Mouse (Mus musculus): ENCODE data around the gene Fam169a. TPM values are rescaled to one million over a fixed set of nuclear protein-coding genes. Genes with fewer than 3 reads are reported as not detected.

Gene Fam169a
- polyA plus RNA-seq, 1 experiment from 2014 or later, result 0.70 TPM

DNA sequence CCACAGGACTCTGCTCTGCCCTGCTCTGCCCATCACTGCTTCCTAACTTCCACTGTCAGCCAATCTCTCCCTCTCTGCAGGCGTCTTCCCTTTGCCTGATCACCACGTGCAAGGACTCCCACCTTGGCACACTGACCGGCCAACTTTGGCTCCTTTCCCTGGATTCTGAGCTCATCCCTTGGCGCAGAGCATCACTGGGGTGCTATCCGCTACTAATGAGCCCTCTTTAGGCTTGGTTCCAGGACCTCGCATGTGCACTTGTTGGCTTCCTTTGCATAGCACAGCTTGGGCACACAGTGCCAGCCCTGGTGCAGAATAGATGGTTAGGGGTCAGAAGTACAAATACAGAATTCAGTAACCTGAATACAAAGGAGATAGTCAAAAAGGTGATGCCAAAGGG lies 15.9 kb upstream of the Fam169a start:
- Histone ChIP-seq H3K36me3 (ENCODE audit: control insufficient read depth, insufficient read depth, low read length) (no peaks in the 10 kb centered on the region), H3K27me3 (ENCODE audit: control insufficient read depth, insufficient read depth, low read length) (no peaks in the 10 kb centered on the region), H3K4me1 (replicated peaks; ENCODE audit: control insufficient read depth, insufficient read depth) (no peaks in the 10 kb centered on the region), H3K9ac (ENCODE audit: low read length) (no peak overlapping the region), H3K4me2 (replicated peaks; ENCODE audit: low read depth) (no peak overlapping the region), H3K9me3 (ENCODE audit: control insufficient read depth, low read length) (no peaks in the 10 kb centered on the region), H3K4me3 (ENCODE audit: low read depth, low read length) (no peak overlapping the region), H3K27ac (replicated peaks) (no peak overlapping the region)
- WGBS, result 69% methylated on average over 6 of the region's 6 CpGs
- no peak for DNase-seq (ENCODE audit: low spot score)
- ATAC-seq (ENCODE audit: low FRiP score, low TSS enrichment), result no peak
- TF ChIP-seq CTCF (IDR thresholded peaks at IDR 0.05; ENCODE audit: low read depth) (no peak), EP300 (optimal IDR thresholded peaks at IDR 0.05) (no peak)

DNA sequence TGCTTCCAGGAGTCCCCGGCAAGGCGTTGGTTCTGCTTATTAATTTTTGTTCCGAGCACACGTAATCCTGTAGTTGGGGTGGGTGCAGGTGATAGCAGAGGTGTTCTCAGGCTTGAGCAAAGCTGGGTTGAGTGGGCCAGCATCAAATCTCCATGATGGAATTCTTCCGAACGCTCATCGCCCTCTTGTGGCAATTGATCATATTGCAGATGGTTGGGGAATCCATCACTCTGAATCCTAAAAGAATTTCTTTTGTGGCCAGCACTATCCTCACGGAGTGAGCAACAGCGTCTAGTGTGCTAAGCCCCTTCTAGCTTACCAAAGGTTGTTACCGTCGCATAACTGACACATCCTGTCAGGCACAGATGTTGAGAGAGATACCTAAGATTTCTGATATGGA lies 14.4 kb upstream of the Fam169a start:
- Histone ChIP-seq H3K9ac (ENCODE audit: low read length) (no peak overlapping the region), H3K4me1 (replicated peaks; ENCODE audit: control insufficient read depth, insufficient read depth) (no peaks in the 10 kb centered on the region), H3K27me3 (ENCODE audit: control insufficient read depth, insufficient read depth, low read length) (no peaks in the 10 kb centered on the region), H3K9me3 (ENCODE audit: control insufficient read depth, low read length) (no peaks in the 10 kb centered on the region), H3K36me3 (ENCODE audit: control insufficient read depth, insufficient read depth, low read length) (no peaks in the 10 kb centered on the region), H3K4me3 (ENCODE audit: low read depth, low read length) (no peak overlapping the region), H3K27ac (replicated peaks) (no peak overlapping the region), H3K4me2 (replicated peaks; ENCODE audit: low read depth) (no peak overlapping the region)
- ATAC-seq (ENCODE audit: low FRiP score, low TSS enrichment), result no peak
- peak; percentile 63 for DNase-seq (ENCODE audit: low spot score)
- 14% methylated on average over 11 of the region's 11 CpGs for WGBS
- TF ChIP-seq EP300 (optimal IDR thresholded peaks at IDR 0.05) (no peak), CTCF (IDR thresholded peaks at IDR 0.05; ENCODE audit: low read depth) (peak; percentile 94)

DNA sequence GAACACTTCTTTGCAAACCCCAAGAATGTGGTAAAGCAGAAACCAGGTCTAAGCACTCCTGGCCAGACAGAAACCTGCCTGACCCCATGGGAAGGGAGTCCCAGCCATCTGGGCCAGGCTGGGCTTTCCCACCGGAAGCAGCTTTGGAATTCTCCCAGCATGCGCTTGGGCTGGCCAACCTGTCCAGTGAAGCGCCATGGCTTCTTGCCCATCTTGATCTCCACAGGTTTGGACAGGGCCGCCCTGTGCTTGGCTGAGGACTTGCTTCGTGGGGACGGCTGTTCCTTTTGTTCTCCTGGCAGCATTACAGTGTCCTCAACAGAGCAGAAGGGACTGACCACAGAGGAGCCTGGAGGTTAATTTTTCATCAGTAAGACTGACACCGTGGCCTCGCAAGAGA lies 13.2 kb upstream of the Fam169a start:
- TF ChIP-seq CTCF (IDR thresholded peaks at IDR 0.05; ENCODE audit: low read depth) (no peak), EP300 (optimal IDR thresholded peaks at IDR 0.05) (no peak)
- Histone ChIP-seq H3K36me3 (ENCODE audit: control insufficient read depth, insufficient read depth, low read length) (no peaks in the 10 kb centered on the region), H3K4me1 (replicated peaks; ENCODE audit: control insufficient read depth, insufficient read depth) (no peaks in the 10 kb centered on the region), H3K27me3 (ENCODE audit: control insufficient read depth, insufficient read depth, low read length) (no peaks in the 10 kb centered on the region), H3K27ac (replicated peaks) (no peak overlapping the region), H3K9ac (ENCODE audit: low read length) (no peak overlapping the region), H3K4me2 (replicated peaks; ENCODE audit: low read depth) (no peak overlapping the region), H3K4me3 (ENCODE audit: low read depth, low read length) (no peak overlapping the region), H3K9me3 (ENCODE audit: control insufficient read depth, low read length) (no peaks in the 10 kb centered on the region)
- WGBS, result 57% methylated on average over 8 of the region's 8 CpGs
- no peak for DNase-seq (ENCODE audit: low spot score)
- no peak for ATAC-seq (ENCODE audit: low FRiP score, low TSS enrichment)

DNA sequence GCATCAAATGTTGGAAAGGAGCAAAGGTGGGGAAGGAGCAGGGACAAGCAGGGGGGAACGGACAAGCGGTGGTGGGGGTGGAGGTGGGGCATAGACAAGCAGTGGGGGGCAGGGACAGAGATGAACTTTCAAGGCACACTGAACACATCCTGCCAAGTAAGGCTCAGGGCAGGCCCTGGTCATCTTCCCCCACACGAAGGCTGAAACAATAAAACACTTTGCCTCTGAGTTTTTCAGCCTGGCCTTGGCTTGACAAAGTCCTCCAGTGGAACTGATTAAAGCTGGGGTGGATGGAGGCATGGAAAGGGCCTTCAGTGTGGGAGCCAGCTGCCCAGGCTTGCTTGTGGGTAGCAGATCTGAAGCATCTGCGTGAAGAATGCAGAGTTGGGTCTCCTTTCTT lies 9.3 kb upstream of the Fam169a start:
- TF ChIP-seq EP300 (optimal IDR thresholded peaks at IDR 0.05), result no peak
- TF ChIP-seq CTCF (IDR thresholded peaks at IDR 0.05; ENCODE audit: low read depth), result no peak
- ATAC-seq (ENCODE audit: low FRiP score, low TSS enrichment), result no peak

DNA sequence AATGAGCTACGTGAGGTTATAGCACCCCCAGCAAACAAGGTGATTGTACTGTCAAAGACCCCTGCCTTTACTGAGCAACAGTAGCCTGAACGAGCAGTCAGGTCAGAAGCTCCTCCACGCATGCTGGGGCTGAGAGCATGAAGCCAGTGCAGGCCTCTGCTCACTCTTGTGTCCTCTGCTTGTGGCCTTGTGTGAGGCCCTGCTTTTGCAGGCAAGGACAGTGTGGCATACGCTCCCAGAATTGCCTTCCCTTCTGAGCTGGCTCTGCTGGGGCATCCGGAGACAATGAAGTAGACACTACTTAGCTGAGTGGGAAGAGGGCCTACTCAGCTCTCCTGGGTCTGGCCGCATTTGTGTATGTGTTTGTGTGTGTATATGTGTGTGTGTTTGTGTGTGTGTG lies 7.3 kb upstream of the Fam169a start:
- DNase-seq (ENCODE audit: low spot score), result no peak
- WGBS, result 89% methylated on average over 6 of the region's 6 CpGs
- TF ChIP-seq CTCF (IDR thresholded peaks at IDR 0.05; ENCODE audit: low read depth), result no peak
- no peak overlapping the region for H3K4me3 ChIP-seq (ENCODE audit: low read depth, low read length)
- H3K4me2 ChIP-seq (replicated peaks; ENCODE audit: low read depth), result no peak overlapping the region
- no peak overlapping the region for H3K27ac ChIP-seq (replicated peaks)
- no peaks in the 10 kb centered on the region for H3K36me3 ChIP-seq (ENCODE audit: control insufficient read depth, insufficient read depth, low read length)
- H3K27me3 ChIP-seq (ENCODE audit: control insufficient read depth, insufficient read depth, low read length), result no peaks in the 10 kb centered on the region
- no peaks in the 10 kb centered on the region for H3K9me3 ChIP-seq (ENCODE audit: control insufficient read depth, low read length)
- H3K4me1 ChIP-seq (replicated peaks; ENCODE audit: control insufficient read depth, insufficient read depth), result no peaks in the 10 kb centered on the region
- no peak for ATAC-seq (ENCODE audit: low FRiP score, low TSS enrichment)
- H3K9ac ChIP-seq (ENCODE audit: low read length), result no peak overlapping the region

More for the DNA sequence above, 9.3 kb upstream of the Fam169a start:
- no peaks in the 10 kb centered on the region for H3K27me3 ChIP-seq (ENCODE audit: control insufficient read depth, insufficient read depth, low read length)
- 59% methylated on average over 4 of the region's 4 CpGs for WGBS
- H3K4me3 ChIP-seq (ENCODE audit: low read depth, low read length), result no peak overlapping the region
- no peak for DNase-seq (ENCODE audit: low spot score)
- no peaks in the 10 kb centered on the region for H3K9me3 ChIP-seq (ENCODE audit: control insufficient read depth, low read length)
- H3K9ac ChIP-seq (ENCODE audit: low read length), result no peak overlapping the region
- no peak overlapping the region for H3K27ac ChIP-seq (replicated peaks)
- H3K4me1 ChIP-seq (replicated peaks; ENCODE audit: control insufficient read depth, insufficient read depth), result no peaks in the 10 kb centered on the region
- no peak overlapping the region for H3K4me2 ChIP-seq (replicated peaks; ENCODE audit: low read depth)
- H3K36me3 ChIP-seq (ENCODE audit: control insufficient read depth, insufficient read depth, low read length), result no peaks in the 10 kb centered on the region

DNA sequence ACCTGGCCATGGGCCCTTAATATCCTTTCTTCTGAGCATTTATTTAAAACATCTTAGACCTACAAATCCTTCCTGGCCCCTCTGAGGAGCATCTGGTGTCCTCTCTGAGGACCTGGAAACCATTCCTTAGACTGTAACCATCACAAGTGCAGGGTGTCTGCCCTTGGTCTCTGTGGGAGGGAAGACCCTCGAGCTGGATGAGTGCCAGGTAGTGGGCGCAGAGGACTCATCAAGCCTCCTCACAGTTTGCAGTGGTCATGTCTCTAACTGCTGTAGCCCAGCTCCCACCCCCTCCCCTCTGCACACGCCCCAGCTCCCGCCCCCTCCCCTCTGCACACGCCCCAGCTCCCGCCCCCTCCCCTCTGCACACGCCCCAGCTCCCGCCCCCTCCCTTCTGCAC lies 6.8 kb upstream of the Fam169a start:
- TF ChIP-seq CTCF (IDR thresholded peaks at IDR 0.05; ENCODE audit: low read depth) (no peak), EP300 (optimal IDR thresholded peaks at IDR 0.05) (no peak)
- Histone ChIP-seq H3K4me3 (ENCODE audit: low read depth, low read length) (no peak overlapping the region), H3K4me2 (replicated peaks; ENCODE audit: low read depth) (no peak overlapping the region), H3K27me3 (ENCODE audit: control insufficient read depth, insufficient read depth, low read length) (no peaks in the 10 kb centered on the region), H3K4me1 (replicated peaks; ENCODE audit: control insufficient read depth, insufficient read depth) (no peaks in the 10 kb centered on the region), H3K27ac (replicated peaks) (no peak overlapping the region), H3K9me3 (ENCODE audit: control insufficient read depth, low read length) (no peaks in the 10 kb centered on the region), H3K36me3 (ENCODE audit: control insufficient read depth, insufficient read depth, low read length) (no peaks in the 10 kb centered on the region), H3K9ac (ENCODE audit: low read length) (no peak overlapping the region)
- 0 out of 2 replicates have a peak, but pooled peaks have one; percentile 38 for ATAC-seq (ENCODE audit: low FRiP score, low TSS enrichment)
- DNase-seq (ENCODE audit: low spot score), result no peak
- 36% methylated on average over 3 of the region's 8 CpGs for WGBS
